Mouse (Mus musculus): ENCODE data around the gene Adh1. TPM values are rescaled to one million over a fixed set of nuclear protein-coding genes. Genes with fewer than 3 reads are reported as not detected.

The Adh1 gene
- polyA plus RNA-seq, 1 experiment from 2014 or later: 0.62 TPM

GRCm38 (mm10) chr3:138246511-138247020 lies 14.2 kb upstream of the Adh1 start:
- H3K4me3 ChIP-seq (ENCODE audit: low read depth, low read length): no peak overlapping the region
- no peak for ATAC-seq (ENCODE audit: low read depth)

GRCm38 (mm10) chr3:138247241-138247640 lies 13.6 kb upstream of the Adh1 start:
- Histone ChIP-seq H3K36me3 (ENCODE audit: control insufficient read depth, insufficient read depth, low read length) (no peaks in the 10 kb centered on the region), H3K9me3 (ENCODE audit: control insufficient read depth, low read length) (no peaks in the 10 kb centered on the region), H3K4me1 (ENCODE audit: control insufficient read depth, insufficient read depth, low read length) (peaks cover 3% of the 10 kb centered on the region; the same call in 1 of the 2 replicates), H3K4me3 (ENCODE audit: low read depth, low read length) (no peak overlapping the region), H3K9ac (replicated peaks; ENCODE audit: low read depth, low read length) (no peak overlapping the region), H3K27me3 (ENCODE audit: control insufficient read depth, insufficient read depth, low read length) (no peaks in the 10 kb centered on the region), H3K27ac (ENCODE audit: low read depth, low read length) (no peak overlapping the region), H3K4me2 (ENCODE audit: low read depth, low read length) (no peak overlapping the region)
- no peak for ATAC-seq (ENCODE audit: low read depth)
- 83% methylated on average over 4 of the region's 4 CpGs for WGBS

More at GRCm38 (mm10) chr3:138246511-138247020, 14.2 kb upstream of the Adh1 start:
- no peaks in the 10 kb centered on the region for H3K36me3 ChIP-seq (ENCODE audit: control insufficient read depth, insufficient read depth, low read length)
- H3K27me3 ChIP-seq (ENCODE audit: control insufficient read depth, insufficient read depth, low read length): no peaks in the 10 kb centered on the region
- H3K4me1 ChIP-seq (ENCODE audit: control insufficient read depth, insufficient read depth, low read length): peaks cover 3% of the 10 kb centered on the region; the same call in 1 of the 2 replicates
- H3K27ac ChIP-seq (ENCODE audit: low read depth, low read length): no peak overlapping the region
- H3K9ac ChIP-seq (replicated peaks; ENCODE audit: low read depth, low read length): no peak overlapping the region
- H3K9me3 ChIP-seq (ENCODE audit: control insufficient read depth, low read length): no peaks in the 10 kb centered on the region
- no peak overlapping the region for H3K4me2 ChIP-seq (ENCODE audit: low read depth, low read length)

DNA sequence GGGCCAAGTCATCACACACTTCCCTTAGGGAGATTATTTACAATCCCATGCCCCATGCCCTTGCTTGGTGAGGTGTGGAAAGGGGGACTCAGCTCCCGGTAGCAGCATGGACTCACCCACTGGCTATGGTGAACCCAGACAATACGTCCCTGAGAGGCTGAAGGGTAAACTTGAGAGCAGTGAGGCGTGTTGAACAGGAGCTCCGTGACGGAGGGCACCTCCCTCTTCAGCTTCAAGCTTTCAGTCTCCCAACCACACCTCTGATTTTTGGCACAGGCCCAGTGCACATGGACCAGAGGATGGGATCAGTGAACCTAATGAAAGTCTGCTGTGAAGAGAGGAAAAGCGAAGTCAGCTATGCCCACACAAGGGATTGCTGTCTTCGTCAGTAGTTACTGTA lies 12.8 kb upstream of the Adh1 start:
- H3K4me1 ChIP-seq (ENCODE audit: control insufficient read depth, insufficient read depth, low read length): no peaks in the 10 kb centered on the region
- no peak overlapping the region for H3K4me3 ChIP-seq (ENCODE audit: low read depth, low read length)
- no peaks in the 10 kb centered on the region for H3K9me3 ChIP-seq (ENCODE audit: control insufficient read depth, low read length)
- no peak overlapping the region for H3K4me2 ChIP-seq (ENCODE audit: low read depth, low read length)
- H3K36me3 ChIP-seq (ENCODE audit: control insufficient read depth, insufficient read depth, low read length): no peaks in the 10 kb centered on the region
- no peak overlapping the region for H3K9ac ChIP-seq (replicated peaks; ENCODE audit: low read depth, low read length)
- no peak overlapping the region for H3K27ac ChIP-seq (ENCODE audit: low read depth, low read length)
- H3K27me3 ChIP-seq (ENCODE audit: control insufficient read depth, insufficient read depth, low read length): no peaks in the 10 kb centered on the region
- 85% methylated on average over 7 of the region's 7 CpGs for WGBS
- no peak for ATAC-seq (ENCODE audit: low read depth)

GRCm38 (mm10) chr3:138248746-138249145 lies 12.0 kb upstream of the Adh1 start:
- no peaks in the 10 kb centered on the region for H3K27me3 ChIP-seq (ENCODE audit: control insufficient read depth, insufficient read depth, low read length)
- no peak overlapping the region for H3K9ac ChIP-seq (replicated peaks; ENCODE audit: low read depth, low read length)
- H3K4me3 ChIP-seq (ENCODE audit: low read depth, low read length): no peak overlapping the region
- H3K4me1 ChIP-seq (ENCODE audit: control insufficient read depth, insufficient read depth, low read length): no peaks in the 10 kb centered on the region
- no peak for ATAC-seq (ENCODE audit: low read depth)
- H3K27ac ChIP-seq (ENCODE audit: low read depth, low read length): no peak overlapping the region
- 79% methylated on average over 8 of the region's 8 CpGs for WGBS
- H3K4me2 ChIP-seq (ENCODE audit: low read depth, low read length): no peak overlapping the region
- H3K36me3 ChIP-seq (ENCODE audit: control insufficient read depth, insufficient read depth, low read length): no peaks in the 10 kb centered on the region
- no peaks in the 10 kb centered on the region for H3K9me3 ChIP-seq (ENCODE audit: control insufficient read depth, low read length)

GRCm38 (mm10) chr3:138251156-138251555 lies 9.6 kb upstream of the Adh1 start:
- H3K27me3 ChIP-seq (ENCODE audit: control insufficient read depth, insufficient read depth, low read length): no peaks in the 10 kb centered on the region
- no peaks in the 10 kb centered on the region for H3K4me1 ChIP-seq (ENCODE audit: control insufficient read depth, insufficient read depth, low read length)
- no peaks in the 10 kb centered on the region for H3K36me3 ChIP-seq (ENCODE audit: control insufficient read depth, insufficient read depth, low read length)
- no peak overlapping the region for H3K4me2 ChIP-seq (ENCODE audit: low read depth, low read length)
- ATAC-seq (ENCODE audit: low read depth): no peak
- 93% methylated on average over 6 of the region's 6 CpGs for WGBS
- no peak overlapping the region for H3K9ac ChIP-seq (replicated peaks; ENCODE audit: low read depth, low read length)
- H3K27ac ChIP-seq (ENCODE audit: low read depth, low read length): no peak overlapping the region
- H3K4me3 ChIP-seq (ENCODE audit: low read depth, low read length): no peak overlapping the region
- no peaks in the 10 kb centered on the region for H3K9me3 ChIP-seq (ENCODE audit: control insufficient read depth, low read length)

DNA sequence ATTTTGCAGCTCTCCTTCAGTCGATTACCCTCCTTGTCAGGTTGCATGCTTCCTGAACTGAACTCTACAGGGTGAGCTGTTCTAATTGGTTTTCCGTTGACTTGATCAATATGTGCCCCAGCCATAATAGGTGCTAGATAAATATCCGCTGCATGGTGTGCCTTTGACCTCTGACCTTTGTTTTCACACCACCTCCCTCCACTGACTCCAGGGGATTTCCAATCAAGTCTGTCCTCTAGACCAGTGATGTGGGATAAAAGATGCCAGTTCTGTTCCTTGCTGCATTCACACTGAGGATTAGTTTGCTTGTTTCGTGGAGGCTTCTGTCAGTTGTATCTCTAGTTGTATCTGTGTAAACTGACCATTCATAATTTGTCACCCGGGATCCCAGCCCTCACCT lies 6.6 kb upstream of the Adh1 start:
- Histone ChIP-seq H3K27me3 (ENCODE audit: control insufficient read depth, insufficient read depth, low read length) (no peaks in the 10 kb centered on the region), H3K27ac (ENCODE audit: low read depth, low read length) (no peak overlapping the region), H3K4me3 (ENCODE audit: low read depth, low read length) (no peak overlapping the region), H3K4me1 (ENCODE audit: control insufficient read depth, insufficient read depth, low read length) (no peaks in the 10 kb centered on the region), H3K36me3 (ENCODE audit: control insufficient read depth, insufficient read depth, low read length) (no peaks in the 10 kb centered on the region), H3K9me3 (ENCODE audit: control insufficient read depth, low read length) (no peaks in the 10 kb centered on the region), H3K9ac (replicated peaks; ENCODE audit: low read depth, low read length) (no peak overlapping the region), H3K4me2 (ENCODE audit: low read depth, low read length) (no peak overlapping the region)
- 68% methylated on average over 5 of the region's 5 CpGs for WGBS
- no peak for ATAC-seq (ENCODE audit: low read depth)

DNA sequence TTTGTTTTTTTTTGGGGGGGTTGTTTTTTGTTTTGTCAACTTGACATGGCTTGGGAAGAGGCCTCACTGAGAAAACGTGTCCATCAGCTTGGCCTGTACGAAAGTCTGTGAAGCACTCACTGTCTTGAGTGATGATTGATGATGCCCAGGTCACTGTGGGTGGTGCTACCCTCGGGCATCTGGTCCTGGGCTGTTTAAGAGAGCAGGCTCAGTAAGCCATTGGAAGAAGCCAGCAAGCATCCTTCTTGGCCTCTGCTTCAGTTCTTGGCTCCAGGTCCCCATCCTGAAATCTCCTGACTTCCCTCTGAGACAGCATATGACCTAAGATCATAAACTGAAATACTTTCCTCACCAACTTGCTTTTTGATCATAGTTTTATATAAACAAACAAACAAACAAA lies 5.4 kb upstream of the Adh1 start:
- WGBS: 34% methylated on average over 3 of the region's 3 CpGs
- Histone ChIP-seq H3K9ac (replicated peaks; ENCODE audit: low read depth, low read length) (no peak overlapping the region), H3K4me3 (ENCODE audit: low read depth, low read length) (no peak overlapping the region), H3K4me2 (ENCODE audit: low read depth, low read length) (no peak overlapping the region), H3K27ac (ENCODE audit: low read depth, low read length) (no peak overlapping the region), H3K4me1 (ENCODE audit: control insufficient read depth, insufficient read depth, low read length) (no peaks in the 10 kb centered on the region), H3K9me3 (ENCODE audit: control insufficient read depth, low read length) (no peaks in the 10 kb centered on the region), H3K36me3 (ENCODE audit: control insufficient read depth, insufficient read depth, low read length) (no peaks in the 10 kb centered on the region), H3K27me3 (ENCODE audit: control insufficient read depth, insufficient read depth, low read length) (no peaks in the 10 kb centered on the region)
- no peak for ATAC-seq (ENCODE audit: low read depth)

GRCm38 (mm10) chr3:138255780-138256550 lies 4.8 kb upstream of the Adh1 start:
- no peaks in the 10 kb centered on the region for H3K27me3 ChIP-seq (ENCODE audit: control insufficient read depth, insufficient read depth, low read length)
- H3K36me3 ChIP-seq (ENCODE audit: control insufficient read depth, insufficient read depth, low read length): no peaks in the 10 kb centered on the region
- no peak overlapping the region for H3K4me3 ChIP-seq (ENCODE audit: low read depth, low read length)
- H3K4me1 ChIP-seq (ENCODE audit: control insufficient read depth, insufficient read depth, low read length): no peaks in the 10 kb centered on the region
- H3K9ac ChIP-seq (replicated peaks; ENCODE audit: low read depth, low read length): no peak overlapping the region
- 88% methylated on average over 9 of the region's 9 CpGs for WGBS
- ATAC-seq (ENCODE audit: low read depth): no peak
- H3K27ac ChIP-seq (ENCODE audit: low read depth, low read length): no peak overlapping the region
- no peak overlapping the region for H3K4me2 ChIP-seq (ENCODE audit: low read depth, low read length)
- H3K9me3 ChIP-seq (ENCODE audit: control insufficient read depth, low read length): no peaks in the 10 kb centered on the region

DNA sequence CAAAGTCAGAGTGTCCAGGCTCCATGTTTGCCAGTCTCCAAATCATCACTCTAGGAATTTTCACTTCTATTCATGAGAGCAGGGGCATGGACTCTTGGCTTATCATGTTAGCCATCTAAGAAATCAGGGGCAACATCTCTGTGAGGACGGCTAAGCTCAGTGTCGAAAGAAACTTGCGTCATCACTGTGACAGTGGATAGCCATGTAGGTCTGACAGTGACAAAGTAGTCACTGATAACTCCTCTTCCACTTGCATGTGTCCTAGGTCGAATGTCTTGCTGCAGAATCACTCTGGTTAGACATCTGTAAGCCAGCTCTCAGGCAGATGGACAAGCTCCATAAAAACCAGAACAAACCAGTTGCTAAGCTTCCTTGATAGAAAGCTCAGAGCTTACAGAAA lies 1.8 kb downstream of the Adh1 start:
- WGBS: 83% methylated on average over 4 of the region's 4 CpGs
- no peak overlapping the region for H3K9ac ChIP-seq (replicated peaks; ENCODE audit: low read depth, low read length)
- no peaks in the 10 kb centered on the region for H3K9me3 ChIP-seq (ENCODE audit: control insufficient read depth, low read length)
- no peak overlapping the region for H3K4me3 ChIP-seq (ENCODE audit: low read depth, low read length)
- H3K4me1 ChIP-seq (ENCODE audit: control insufficient read depth, insufficient read depth, low read length): no peaks in the 10 kb centered on the region
- no peaks in the 10 kb centered on the region for H3K27me3 ChIP-seq (ENCODE audit: control insufficient read depth, insufficient read depth, low read length)
- ATAC-seq (ENCODE audit: low read depth): no peak
- no peaks in the 10 kb centered on the region for H3K36me3 ChIP-seq (ENCODE audit: control insufficient read depth, insufficient read depth, low read length)
- no peak overlapping the region for H3K4me2 ChIP-seq (ENCODE audit: low read depth, low read length)
- no peak overlapping the region for H3K27ac ChIP-seq (ENCODE audit: low read depth, low read length)
